Mouse (Mus musculus): ENCODE results near the gene Ercc2.

The Ercc2 gene

GRCm38 (mm10) chr7:19359892-19360641 is 21.7 kb upstream of the Ercc2 start:
- peak; percentile 68 to 72 for DNase-seq (ENCODE audit: low spot score in 2 of 2)

GRCm38 (mm10) chr7:19360944-19361343 is 20.9 kb upstream of the Ercc2 start:
- peak; percentile 90 to 93 for DNase-seq (ENCODE audit: low spot score in 2 of 2)

- DNase-seq (ENCODE audit: low spot score in 2 of 2) = peak in 1 of 2 experiments; percentile 35
These were observed 20.1 kb upstream of the Ercc2 start for GRCm38 (mm10) chr7:19361720-19362119.

- no peak for DNase-seq (ENCODE audit: low spot score in 2 of 2)
These were observed 19.5 kb upstream of the Ercc2 start for GRCm38 (mm10) chr7:19362276-19362675.

DNA sequence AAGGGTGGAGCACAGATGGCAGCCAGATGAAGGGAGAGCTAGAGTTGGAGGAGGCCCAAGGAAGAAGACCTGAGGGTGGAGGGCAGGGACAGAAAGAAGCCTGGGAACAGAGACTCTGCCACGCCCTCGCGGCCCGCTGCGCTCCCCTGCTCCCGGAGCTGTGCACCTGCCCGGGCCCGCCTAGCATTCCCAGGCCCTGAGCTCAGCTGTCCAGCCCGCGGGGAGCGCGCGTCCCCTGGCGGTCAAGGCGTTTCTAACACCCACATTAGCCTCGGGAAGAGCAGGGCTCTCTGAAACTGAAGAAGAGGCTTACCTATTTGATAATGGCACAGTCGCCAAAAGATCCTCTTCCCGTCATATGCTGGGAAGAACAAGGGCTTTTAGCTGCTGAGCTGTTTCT is 17.9 kb upstream of the Ercc2 start:
- no peak for DNase-seq (ENCODE audit: low spot score in 2 of 2)

DNA sequence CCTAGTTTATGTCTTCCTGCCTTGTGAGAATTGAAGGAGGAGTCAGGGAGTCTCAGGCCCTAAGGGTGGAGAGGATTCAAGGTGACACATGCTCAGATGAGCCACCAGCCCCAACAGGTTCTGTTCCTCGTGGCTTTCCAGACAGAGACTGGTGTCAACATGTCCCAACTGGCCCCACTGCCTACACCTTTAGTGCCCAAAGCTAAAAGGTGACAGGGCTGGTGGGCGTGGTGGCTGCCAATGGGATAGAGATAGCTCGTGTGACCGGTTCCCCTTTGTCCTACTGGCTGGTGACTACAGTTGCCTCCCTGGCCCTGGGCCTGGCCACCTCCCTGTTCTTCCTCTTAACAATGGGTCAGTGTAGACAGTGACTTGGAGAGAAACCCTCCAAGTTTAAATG is 16.4 kb upstream of the Ercc2 start:
- DNase-seq (ENCODE audit: low spot score in 2 of 2) = no peak

GRCm38 (mm10) chr7:19368380-19368779 is 13.4 kb upstream of the Ercc2 start:
- DNase-seq (ENCODE audit: low spot score in 2 of 2) = no peak

DNA sequence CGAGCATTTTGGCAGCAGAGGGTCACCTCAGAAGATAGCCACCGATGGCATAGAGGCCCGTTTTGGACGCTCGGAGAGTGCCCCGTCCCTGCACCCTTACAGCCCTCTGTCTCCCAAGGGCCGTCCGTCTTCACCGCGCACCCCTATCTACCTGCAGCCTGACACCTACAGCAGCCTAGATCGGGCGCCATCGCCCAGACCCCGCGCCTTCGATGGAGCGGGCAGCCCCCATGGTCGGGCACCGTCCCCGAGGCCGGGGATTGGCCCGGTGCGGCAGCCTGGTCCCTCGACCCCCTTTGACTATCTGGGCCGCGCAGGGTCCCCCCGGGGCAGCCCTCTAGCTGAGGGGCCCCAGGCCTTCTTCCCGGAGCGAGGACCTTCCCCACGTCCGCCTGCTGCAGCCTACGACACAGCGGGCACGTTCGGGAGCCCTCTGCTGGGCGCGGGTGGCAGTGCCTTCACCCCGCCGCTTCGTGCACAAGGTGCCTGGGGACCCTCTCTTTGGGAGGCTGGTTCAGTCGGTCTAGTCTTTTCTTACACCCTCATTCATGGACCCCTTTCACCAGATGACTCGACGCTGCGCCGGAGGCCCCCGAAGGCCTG is 11.9 kb upstream of the Ercc2 start:
- DNase-seq (ENCODE audit: low spot score in 2 of 2) = peak in 1 of 2 experiments; percentile 30

DNA sequence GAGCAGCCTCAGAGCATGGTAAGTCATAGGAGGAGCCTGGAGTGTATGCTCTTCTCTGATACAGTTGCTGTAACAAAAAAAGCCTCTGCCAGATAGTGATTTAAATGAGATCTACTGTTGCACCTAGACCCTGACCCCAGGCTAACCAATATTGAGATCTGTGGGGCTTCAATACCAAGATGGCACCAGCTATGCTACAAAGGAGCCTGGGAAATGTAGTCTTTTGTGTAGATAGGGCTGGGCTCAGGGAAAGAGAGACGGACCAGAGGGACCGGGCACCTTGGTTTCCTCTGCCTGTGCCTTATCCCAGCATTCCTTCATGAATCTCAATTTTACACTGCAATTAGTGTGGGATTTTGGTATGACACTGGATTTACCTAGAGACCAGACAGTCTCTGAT is 8.4 kb upstream of the Ercc2 start:
- no peak for DNase-seq (ENCODE audit: low spot score in 2 of 2)

- no peak for DNase-seq (ENCODE audit: low spot score in 2 of 2)
These were observed 6.4 kb upstream of the Ercc2 start for GRCm38 (mm10) chr7:19375368-19375767.

DNA sequence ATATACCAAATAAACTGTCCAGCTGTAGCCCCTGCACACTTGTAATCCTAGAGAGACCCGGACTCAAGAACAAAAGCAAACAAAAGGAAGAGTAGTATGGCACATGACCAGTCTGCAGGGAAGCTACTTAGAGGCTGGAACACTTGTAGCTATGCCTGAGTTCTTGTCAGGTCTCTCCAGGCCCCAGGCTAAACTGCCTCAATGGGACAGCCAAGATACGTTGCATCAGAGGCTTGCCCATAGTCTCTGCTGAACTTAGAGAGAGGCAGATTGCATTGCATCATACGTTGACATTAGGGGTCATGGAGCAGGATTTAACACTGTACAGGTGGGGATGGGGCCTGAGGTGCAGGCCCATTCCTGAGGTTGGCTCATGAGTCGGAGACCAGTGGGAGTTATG is 5.8 kb upstream of the Ercc2 start:
- DNase-seq (ENCODE audit: low spot score in 2 of 2) = no peak

- DNase-seq (ENCODE audit: low spot score in 2 of 2) = no peak
These were observed 3.8 kb upstream of the Ercc2 start for GRCm38 (mm10) chr7:19378049-19378448.

DNA sequence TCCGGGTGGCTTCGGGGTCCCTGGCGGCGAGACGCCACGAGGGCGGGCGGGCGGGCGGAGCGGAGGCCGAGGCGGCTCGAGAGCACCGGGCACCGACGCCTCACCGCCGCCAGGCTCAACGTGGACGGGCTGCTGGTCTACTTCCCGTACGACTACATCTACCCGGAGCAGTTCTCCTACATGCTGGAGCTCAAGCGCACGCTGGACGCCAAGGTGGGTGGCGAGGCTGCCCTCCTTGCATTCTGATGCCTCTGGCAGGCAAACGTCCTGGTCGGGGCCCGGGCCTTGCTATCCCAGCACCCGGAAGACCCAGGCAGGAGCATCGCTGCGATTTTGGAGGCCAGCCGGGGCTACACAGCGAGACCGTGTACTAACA is 344 bp downstream of the Ercc2 start:
- DNase-seq (ENCODE audit: low spot score in 2 of 2) = no peak

DNA sequence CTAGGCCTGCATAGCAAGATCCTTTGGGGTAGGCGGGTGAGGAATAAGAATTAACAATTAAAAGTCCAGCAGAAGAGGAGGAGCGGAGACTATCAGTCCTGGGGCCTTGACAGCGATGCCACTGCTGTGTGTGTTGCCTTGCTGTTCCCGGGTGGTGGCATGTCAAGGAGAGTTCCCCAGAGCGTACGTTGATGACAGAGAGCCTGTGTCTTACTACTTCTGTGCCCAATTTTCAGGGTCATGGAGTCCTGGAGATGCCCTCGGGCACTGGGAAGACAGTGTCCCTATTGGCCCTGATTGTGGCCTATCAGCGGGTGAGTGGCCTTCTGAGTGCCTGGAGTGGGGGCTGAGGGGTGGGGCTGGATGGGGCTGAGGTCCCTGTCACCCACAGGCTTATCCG is 1.9 kb downstream of the Ercc2 start:
- no peak for DNase-seq (ENCODE audit: low spot score in 2 of 2)

- no peak for DNase-seq (ENCODE audit: low spot score in 2 of 2)
These were observed 7.0 kb downstream of the Ercc2 start for GRCm38 (mm10) chr7:19388699-19389413.

DNA sequence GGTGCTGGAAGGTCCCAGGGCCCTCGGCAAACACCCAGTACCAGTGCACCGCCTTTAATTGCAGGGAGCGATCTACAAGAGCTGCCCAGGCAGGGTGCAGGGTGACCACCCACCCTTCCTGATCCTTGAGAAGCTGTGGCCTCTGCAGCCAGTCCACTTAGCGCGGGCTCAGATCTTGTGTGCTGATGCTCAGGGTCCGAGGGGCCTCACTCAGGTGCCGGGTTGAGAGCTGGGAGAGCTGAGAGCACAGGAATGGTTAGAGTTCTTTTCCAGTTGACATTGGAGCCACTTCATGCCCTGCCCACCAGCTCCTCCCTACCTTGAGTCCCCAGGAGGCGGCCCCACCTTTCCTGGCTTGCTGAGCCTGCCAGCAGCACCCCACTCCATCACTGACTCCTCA is 12.7 kb downstream of the Ercc2 start:
- DNase-seq (ENCODE audit: low spot score in 2 of 2) = no peak

GRCm38 (mm10) chr7:19399496-19400280 is 17.9 kb downstream of the Ercc2 start:
- DNase-seq (ENCODE audit: low spot score in 2 of 2) = no peak

DNA sequence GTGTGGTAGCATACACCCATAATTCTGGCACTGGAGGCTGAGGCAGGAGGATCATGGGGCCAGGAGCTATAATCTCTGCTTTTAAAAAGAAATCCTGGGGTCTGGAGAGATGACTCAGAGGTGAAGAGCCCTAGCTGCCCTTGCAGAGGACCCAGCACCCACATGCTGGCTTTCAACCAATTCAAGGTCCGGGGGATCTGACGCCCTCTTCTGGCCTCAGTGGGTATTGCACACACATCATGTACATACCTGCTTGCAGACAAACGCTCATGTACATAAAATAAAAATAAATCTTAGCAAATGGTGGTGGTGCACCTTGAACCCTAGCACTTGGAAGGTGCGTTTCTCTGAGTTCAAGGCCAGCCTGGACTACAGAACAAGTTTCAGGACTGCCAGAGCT is 19.1 kb downstream of the Ercc2 start:
- DNase-seq (ENCODE audit: low spot score in 2 of 2) = no peak

DNA sequence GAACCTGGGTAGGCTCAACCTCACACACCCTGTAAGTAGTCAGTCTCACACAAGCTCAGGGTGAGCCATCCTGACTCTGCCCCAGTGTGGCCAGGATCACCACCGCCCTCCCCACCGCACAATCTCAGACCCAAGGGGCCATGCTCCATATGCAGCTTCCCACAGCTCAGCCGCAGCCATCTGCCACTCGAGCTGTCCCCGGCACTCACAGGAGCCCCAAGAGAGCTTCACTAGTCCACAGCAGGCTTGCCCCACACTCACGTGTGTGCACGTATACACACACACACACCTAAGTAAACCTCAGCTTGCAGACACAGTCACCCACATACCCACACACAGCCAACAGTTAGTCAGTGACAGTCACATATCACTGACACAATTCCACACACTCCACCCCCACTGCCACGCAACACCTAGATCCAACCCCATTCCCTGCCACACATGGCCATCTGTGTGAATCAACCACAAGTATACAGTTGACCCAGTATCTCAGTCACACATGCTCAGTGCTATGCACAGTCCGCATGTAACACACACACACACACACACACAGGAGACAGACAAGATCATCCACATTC is 20.8 kb downstream of the Ercc2 start:
- no peak for DNase-seq (ENCODE audit: low spot score in 2 of 2)

- no peak for DNase-seq (ENCODE audit: low spot score in 2 of 2)
These were observed 22.0 kb downstream of the Ercc2 start, which contains the start of gene Klc3 for GRCm38 (mm10) chr7:19403731-19404296. TSS of gene Klc3 (minus strand) at chr7:19404104.

GRCm38 (mm10) chr7:19404476-19404875 is 22.7 kb downstream of the Ercc2 start, which contains the start of gene Ckm:
TSS of gene Ckm (plus strand) at chr7:19404776.
- DNase-seq (ENCODE audit: low spot score in 2 of 2) = no peak

Measured in right cerebral cortex, postnatal 36 days (tissue).